ENCODE assay signal across 14 mouse cellular contexts in genomic region chr8:13180911-13181690, GRCm38 (mm10). TPM values are rescaled to one million over a fixed set of nuclear protein-coding genes. Genes with fewer than 3 reads are reported as not detected.
DNase-seq lines count a peak whose midpoint lies in the region; ATAC-seq lines count a peak whose summit lies in the region.
"Had no signal": no experiment of that assay in that cellular context is flagged by ENCODE, and none has a peak within 500 bp of the region (broad histone marks: within the 10 kb centered on the region; RNA-seq: fewer than 3 reads in every experiment).

No protein-coding gene starts in this region.

- no peak overlapping the region; the same call in 1 of the 2 replicates for H3K27ac ChIP-seq in liver, embryonic 13.5 days
- peak overlapping the region; percentile 84 for H3K27ac ChIP-seq in brown adipose tissue, adult 24 weeks (replicated peaks; ENCODE audit: low read depth, low read length)
- H3K27ac ChIP-seq: hindbrain, embryonic 14.5 days; kidney, postnatal 0 days; left cerebral cortex, adult 2 months; limb, embryonic 12.5 days; neural tube, embryonic 13.5 days had no signal

- peak; percentile 30 for DNase-seq in gastrocnemius, postnatal 25 days
- DNase-seq in gastrocnemius, postnatal 10 days, result no peak
- no peak for DNase-seq in liver, embryonic 13.5 days
- no peak for DNase-seq in liver
- DNase-seq in frontal cortex, postnatal 25 days (ENCODE audit: low spot score in 2 of 2), result no peak
- DNase-seq: cerebellum, adult 2 months had no signal

- H3K9ac ChIP-seq in liver, embryonic 13.5 days, result no peak overlapping the region
- H3K9ac ChIP-seq: hindbrain, embryonic 14.5 days; limb, embryonic 12.5 days; neural tube, embryonic 13.5 days had no signal

- peaks cover 39% of the 10 kb centered on the region for H3K36me3 ChIP-seq in liver, embryonic 13.5 days

- no peaks in the 10 kb centered on the region for H3K9me3 ChIP-seq in liver, embryonic 13.5 days (replicated peaks)
- H3K9me3 ChIP-seq: limb, embryonic 12.5 days; megakaryocyte, embryonic 14.5 days; neural tube, embryonic 13.5 days had no signal

- 59% methylated on average over 18 of the region's 18 CpGs for WGBS in liver, embryonic 13.5 days (ENCODE audit: insufficient replicate concordance)

- ATAC-seq in liver, embryonic 13.5 days (ENCODE audit: low read depth), result peak; percentile 56; the same call in 1 of the 2 replicates
- peak; percentile 68 for ATAC-seq in megakaryocyte progenitor cell, adult 5-6 weeks (replicated peaks; ENCODE audit: poor library complexity)

- no peak overlapping the region for H3K4me3 ChIP-seq in liver, embryonic 13.5 days (replicated peaks)
- H3K4me3 ChIP-seq in brown adipose tissue, adult 24 weeks (ENCODE audit: insufficient read depth, low read depth, low read length), result no peak overlapping the region
- H3K4me3 ChIP-seq: left cerebral cortex, adult 2 months; limb, embryonic 12.5 days; megakaryocyte, embryonic 14.5 days; neural tube, embryonic 13.5 days had no signal

- no peaks in the 10 kb centered on the region for H3K27me3 ChIP-seq in liver, embryonic 13.5 days
- H3K27me3 ChIP-seq: limb, embryonic 12.5 days; neural tube, embryonic 13.5 days had no signal

- peaks cover 17% of the 10 kb centered on the region for H3K4me1 ChIP-seq in liver, embryonic 13.5 days (replicated peaks)
- peaks cover 6% of the 10 kb centered on the region for H3K4me1 ChIP-seq in brown adipose tissue, adult 24 weeks (ENCODE audit: control insufficient read depth, insufficient read depth, insufficient read length, low read length)
- H3K4me1 ChIP-seq: limb, embryonic 12.5 days; neural tube, embryonic 13.5 days had no signal

- no peak overlapping the region for H3K4me2 ChIP-seq in liver, embryonic 13.5 days
- H3K4me2 ChIP-seq: hindbrain, embryonic 14.5 days; limb, embryonic 12.5 days; neural tube, embryonic 13.5 days had no signal

RNA-seq across cellular contexts. Expression of gene Grtp1, which starts 19.3 kb away (rescaled TPM):
- total RNA-seq in gastrocnemius, postnatal 25 days (2021), result 10 to 100 TPM; 16.3 to 17.3 TPM
- 10 to 100 TPM in 1 of 2 experiments, 1 to 10 TPM in 1; 9.8 to 14.0 TPM for total RNA-seq in gastrocnemius, postnatal 10 days (2021)
- polyA plus RNA-seq in liver, embryonic 13.5 days (2015; fragmentation: Nextera tagmentation; extraction: Ambion mirVana), result 11.5 and 13.1 TPM in 2 replicates
- 33.7 and 45.2 TPM in 2 replicates for polyA plus RNA-seq in brown adipose tissue, adult 24 weeks (2012; ENCODE audit: insufficient read depth, insufficient read length, missing spikeins)
- 0.71 and 1.0 TPM in 2 replicates for total RNA-seq in megakaryocyte progenitor cell, adult 5-6 weeks (2015)
- total RNA-seq in megakaryocyte progenitor cell, adult 5-6 weeks (2017), result 0.08 and 0.37 TPM in 2 replicates

RNA-seq across cellular contexts. Expression of gene Lamp1, which starts 22.1 kb away (rescaled TPM):
- 100 to 1,000 TPM; 294 to 322 TPM for total RNA-seq in gastrocnemius, postnatal 25 days (2021)
- total RNA-seq in gastrocnemius, postnatal 10 days (2021), result 100 to 1,000 TPM; 234 to 237 TPM
- 179 and 196 TPM in 2 replicates for polyA plus RNA-seq in liver, embryonic 13.5 days (2015; fragmentation: Nextera tagmentation; extraction: Ambion mirVana)
- 398 and 413 TPM in 2 replicates for polyA plus RNA-seq in brown adipose tissue, adult 24 weeks (2012; ENCODE audit: insufficient read depth, insufficient read length, missing spikeins)
- total RNA-seq in megakaryocyte progenitor cell, adult 5-6 weeks (2015), result 209 and 240 TPM in 2 replicates
- total RNA-seq in megakaryocyte progenitor cell, adult 5-6 weeks (2017), result 259 and 273 TPM in 2 replicates

Comparison
In these comparisons a context has a peak if more than half of its experiments do, and no peak if none do; other contexts are left out.
1. RNA of gene Grtp1, which starts 19.3 kb away (total RNA-seq): 16.3 to 17.3 TPM in gastrocnemius, postnatal 25 days and 9.8 to 14.0 TPM in gastrocnemius, postnatal 10 days; 0.08 to 1.0 TPM in megakaryocyte progenitor cell, adult 5-6 weeks; every median in the first group is over 4 times any median in the second.